Mouse (Mus musculus) kidney, postnatal 36 days (tissue): ENCODE data around the gene Nek3.
"Not testable (repeated sequence)": the region's sequence is repeated elsewhere in the genome, so short reads cannot be mapped to it uniquely, and the experiment has no call there.

Experiments used
- DNase-seq, 2 experiments: peaks; one replicate each; pipeline ENCODE4 v3.0.0; 2021 to 2022; ENCODE audit warnings: mixed read lengths in 2 of 2

Nek3 gene

DNA sequence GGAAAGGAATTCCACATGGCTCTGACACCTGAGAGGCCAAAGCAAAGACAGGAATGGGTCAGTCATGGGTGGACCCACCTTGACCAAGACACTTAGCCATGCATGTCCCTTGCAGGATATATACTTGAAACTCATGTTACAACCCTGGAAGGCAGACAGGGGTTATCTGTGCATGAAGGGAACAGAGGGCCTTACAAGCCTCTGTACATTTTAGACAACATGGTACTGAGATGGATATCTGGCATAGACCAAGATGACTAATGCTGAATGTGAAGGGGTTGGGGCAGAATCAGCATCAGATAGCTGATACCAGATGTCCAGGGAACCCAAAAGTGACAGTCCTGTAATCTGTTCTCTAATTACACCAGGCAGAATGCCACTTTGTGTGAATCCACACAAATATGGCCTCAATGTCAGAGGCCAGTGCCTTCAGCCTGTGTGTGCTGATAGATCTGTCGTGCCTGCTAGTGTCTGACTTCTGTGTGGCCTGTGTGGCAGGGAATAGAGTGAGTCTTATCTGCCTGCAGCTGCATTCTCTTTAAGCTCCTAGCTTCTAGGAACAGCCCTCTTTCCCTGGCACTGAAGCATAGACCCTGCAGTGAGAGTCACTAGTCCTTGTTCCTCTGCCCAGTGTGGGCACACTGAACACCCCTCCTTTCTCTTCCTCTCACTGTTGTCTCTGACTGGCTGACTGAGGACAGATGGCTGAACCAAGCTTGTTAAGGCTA lies 22.3 kb downstream of the Nek3 start:
- no peak for DNase-seq

- no peak for DNase-seq
Measured at GRCm38 (mm10) chr8:22142592-22142991, 23.6 kb downstream of the Nek3 start.

GRCm38 (mm10) chr8:22141836-22142385 lies 24.3 kb downstream of the Nek3 start:
- DNase-seq = no peak

DNA sequence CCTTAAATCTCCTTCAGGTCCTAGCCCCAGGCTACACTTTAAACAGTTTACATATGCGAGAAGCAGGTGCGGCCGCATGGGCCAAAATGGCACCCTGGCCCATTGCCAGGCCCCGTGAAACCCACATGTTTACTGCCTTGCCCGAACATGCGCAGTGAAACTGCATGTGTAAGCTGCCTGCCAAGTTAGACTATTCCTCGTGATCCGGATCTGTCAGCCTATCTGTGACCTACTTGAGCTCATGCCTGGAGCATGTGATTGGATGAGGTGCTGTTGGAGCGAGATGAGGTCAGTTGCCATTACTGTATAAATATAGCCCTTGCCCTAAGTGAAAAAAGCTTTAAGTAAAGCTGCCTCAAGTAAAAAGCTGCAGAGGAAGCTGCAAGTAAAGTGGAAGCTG lies 29.8 kb downstream of the Nek3 start:
- DNase-seq = not testable (repeated sequence)

GRCm38 (mm10) chr8:22134750-22135135 lies 31.5 kb downstream of the Nek3 start:
- no peak for DNase-seq

- no peak for DNase-seq
Measured at GRCm38 (mm10) chr8:22134078-22134749, 32.0 kb downstream of the Nek3 start.

GRCm38 (mm10) chr8:22132062-22132461 lies 34.2 kb downstream of the Nek3 start:
- DNase-seq = no peak

GRCm38 (mm10) chr8:22124220-22125152 lies 41.7 kb downstream of the Nek3 start, which contains the start of gene Nek5:
Gene Nek5, minus strand, starts transcription at chr8:22125053.
- peak; percentile 66 to 76 for DNase-seq

- DNase-seq = no peak
Measured at GRCm38 (mm10) chr8:22107020-22107419, 59.2 kb downstream of the Nek3 start.

- peak in 1 of 2 experiments; percentile 16 for DNase-seq
Measured at GRCm38 (mm10) chr8:22091568-22091967, 74.7 kb downstream of the Nek3 start.

DNA sequence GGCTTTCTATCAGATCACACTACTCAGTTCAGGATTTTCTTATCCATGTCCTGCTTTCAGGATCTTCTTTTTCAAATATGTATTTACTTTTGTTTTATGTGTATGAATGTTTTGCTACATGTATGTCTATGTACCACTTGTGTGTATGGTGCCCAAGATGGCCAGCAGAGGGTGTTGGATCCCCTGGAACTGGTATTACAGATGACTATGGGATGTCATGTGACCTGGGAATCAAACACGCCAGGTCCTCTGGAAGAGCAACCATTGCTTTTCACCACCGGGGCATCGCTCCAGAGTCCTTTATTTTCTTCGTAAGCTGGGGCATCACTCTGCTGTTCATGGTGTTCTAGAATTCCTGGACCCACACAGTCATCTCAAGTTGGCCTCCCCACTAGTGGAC lies 77.0 kb downstream of the Nek3 start:
- DNase-seq = no peak

- no peak for DNase-seq
Measured at GRCm38 (mm10) chr8:22079313-22080007, 86.8 kb downstream of the Nek3 start.
